Mouse (Mus musculus) thymus, adult 18-20 months (tissue): Measurements from ENCODE around the gene Scn3b.

Experiments
- DNase-seq, 2 experiments: peaks; one replicate each; pipeline ENCODE4 v3.0.0; 2022; ENCODE audit warnings: mixed read lengths in 2 of 2

Gene Scn3b

DNA sequence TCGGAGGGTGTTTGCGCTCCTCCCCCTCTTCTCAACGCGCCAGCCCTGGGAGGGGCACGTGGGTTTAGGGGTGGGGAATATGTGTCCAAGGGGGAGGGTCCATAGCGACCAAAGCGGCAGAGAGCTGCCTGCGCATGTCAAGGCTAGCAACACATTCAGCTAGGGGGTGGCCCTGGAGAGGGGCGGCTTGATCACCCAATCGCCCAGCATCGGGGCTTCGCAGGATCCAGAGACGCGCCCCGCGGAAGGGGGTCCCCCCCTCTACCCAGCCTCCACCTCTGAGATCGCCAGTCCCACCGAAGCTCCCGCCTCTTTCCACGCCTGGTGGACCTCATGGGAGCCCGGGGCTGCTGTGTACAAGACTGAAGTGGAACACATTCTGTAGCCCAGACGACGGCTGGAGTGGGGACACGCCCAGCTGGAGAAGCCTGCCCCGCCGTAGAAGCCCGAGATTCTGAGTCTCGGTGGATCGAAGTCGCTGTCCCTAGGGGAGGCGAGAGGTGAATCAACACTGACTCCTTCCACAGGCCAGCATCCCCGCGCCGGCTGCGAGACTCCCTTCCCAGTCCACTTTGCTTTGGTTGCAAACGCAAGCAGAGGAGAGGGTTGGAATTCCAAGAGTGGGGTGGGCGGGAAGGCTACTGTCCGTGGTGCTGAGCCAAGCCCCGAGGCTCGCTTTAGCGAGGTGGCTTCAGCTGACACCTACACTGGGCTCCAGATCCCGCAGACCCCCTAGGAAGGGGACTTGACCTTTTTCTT lies at the start of gene Scn3b:
Scn3b (plus strand) TSS at position 115 of the 759 bp plus-strand sequence.
- peak; percentile 3 to 5 for DNase-seq

DNA sequence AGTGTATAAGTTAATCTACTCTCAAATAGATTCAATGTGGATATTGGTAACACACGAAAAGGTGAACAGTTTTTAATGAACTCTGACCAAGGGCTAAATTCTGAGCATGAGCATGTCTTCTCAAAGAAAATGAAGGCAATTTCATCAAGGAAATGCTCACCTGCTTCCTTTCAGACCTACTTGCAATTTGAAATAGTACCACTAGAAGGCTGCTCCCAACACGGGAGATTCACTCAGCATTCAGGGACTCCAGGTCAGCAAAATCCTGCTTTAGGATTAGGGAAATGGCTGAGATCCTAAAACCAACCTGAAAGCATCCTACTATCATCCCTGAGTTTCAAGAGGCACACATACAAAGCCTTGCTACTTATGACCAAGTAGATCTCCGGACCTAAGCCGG lies 44.7 kb upstream of the Scn3b start:
- no peak for DNase-seq

GRCm38 (mm10) chr9:40227874-40228789 lies 40.9 kb upstream of the Scn3b start:
- DNase-seq, result no peak

- DNase-seq, result no peak
These were observed 40.1 kb upstream of the Scn3b start for GRCm38 (mm10) chr9:40228804-40229331.

DNA sequence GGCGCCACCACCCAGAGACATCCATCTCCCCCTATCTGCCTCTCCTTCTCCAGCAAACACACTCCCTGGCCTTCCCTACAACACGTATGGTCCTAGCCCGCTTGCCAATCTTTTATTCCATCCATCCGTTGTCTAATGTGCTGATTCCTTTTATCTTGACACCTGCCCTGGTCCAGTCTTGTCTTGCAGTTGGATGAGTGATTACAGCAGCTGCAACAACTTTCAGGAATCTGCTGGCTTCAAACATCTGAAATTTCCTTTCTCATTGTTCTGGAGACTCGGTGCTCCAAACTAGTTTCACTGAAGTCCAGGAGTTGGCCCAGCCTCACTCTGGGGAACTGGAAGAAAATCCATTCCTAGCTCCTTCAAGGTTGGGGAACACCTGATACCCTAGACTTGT lies 39.5 kb upstream of the Scn3b start:
- no peak for DNase-seq

DNA sequence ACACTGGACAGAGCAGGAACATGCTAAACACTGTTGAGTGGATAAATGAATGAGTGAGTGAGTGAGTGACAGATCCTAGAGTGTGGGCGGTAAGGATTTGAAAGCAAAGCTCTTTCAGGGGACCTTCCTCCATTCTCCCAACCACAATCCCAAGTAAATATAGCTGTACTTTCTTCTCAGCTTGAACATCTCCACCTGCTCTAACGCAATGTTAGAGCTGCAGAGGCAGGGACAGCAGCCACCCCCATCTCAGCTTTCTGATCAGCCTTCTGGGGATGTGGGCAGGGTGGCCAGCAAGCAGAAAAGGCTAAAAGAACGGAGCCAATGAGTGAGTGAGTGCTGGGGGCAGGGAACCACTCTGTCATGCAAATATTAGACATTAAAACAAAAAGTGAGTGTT lies 38.0 kb upstream of the Scn3b start:
- DNase-seq, result no peak

- no peak for DNase-seq
These were observed 34.6 kb upstream of the Scn3b start for GRCm38 (mm10) chr9:40234233-40235072.

- no peak for DNase-seq
These were observed 33.8 kb upstream of the Scn3b start for GRCm38 (mm10) chr9:40235220-40235619.

DNA sequence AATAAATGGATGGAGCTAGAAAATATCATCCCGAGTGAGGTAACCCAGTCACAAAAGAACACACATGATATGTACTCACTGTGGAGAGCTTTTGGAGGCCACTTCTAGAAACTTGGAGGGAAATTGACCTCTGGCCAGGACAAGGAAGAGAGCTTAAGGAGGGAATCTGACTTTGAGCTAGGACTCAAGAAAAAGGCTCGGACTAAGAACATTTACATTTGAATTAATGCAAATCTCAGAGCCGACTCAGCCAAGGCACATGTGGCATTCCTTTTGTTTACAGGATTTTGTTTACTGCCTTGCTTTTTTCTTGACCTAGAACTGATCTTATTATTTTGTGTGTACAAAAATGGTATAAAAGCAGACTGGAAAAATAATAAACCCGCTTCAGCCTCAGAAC lies 29.3 kb upstream of the Scn3b start:
- no peak for DNase-seq

DNA sequence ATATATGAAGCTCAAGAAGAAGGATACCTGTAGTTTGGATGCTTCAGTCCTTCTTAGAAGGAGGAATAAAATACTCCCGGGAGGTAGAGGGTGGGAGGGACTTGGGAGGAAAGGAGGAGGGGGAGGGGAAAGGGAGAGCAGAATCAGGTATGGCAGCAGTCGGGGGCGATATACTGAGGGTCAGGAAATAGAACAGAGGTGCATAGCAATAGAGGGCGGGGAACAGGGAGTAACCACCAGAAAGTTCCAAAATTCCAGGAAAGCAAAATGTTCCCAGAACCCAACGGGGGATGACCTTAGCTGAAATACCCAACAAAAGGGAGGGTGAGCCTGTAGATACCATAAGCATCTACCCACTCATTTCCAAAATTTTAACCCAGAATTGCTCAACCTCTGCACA lies 28.7 kb upstream of the Scn3b start:
- no peak for DNase-seq

DNA sequence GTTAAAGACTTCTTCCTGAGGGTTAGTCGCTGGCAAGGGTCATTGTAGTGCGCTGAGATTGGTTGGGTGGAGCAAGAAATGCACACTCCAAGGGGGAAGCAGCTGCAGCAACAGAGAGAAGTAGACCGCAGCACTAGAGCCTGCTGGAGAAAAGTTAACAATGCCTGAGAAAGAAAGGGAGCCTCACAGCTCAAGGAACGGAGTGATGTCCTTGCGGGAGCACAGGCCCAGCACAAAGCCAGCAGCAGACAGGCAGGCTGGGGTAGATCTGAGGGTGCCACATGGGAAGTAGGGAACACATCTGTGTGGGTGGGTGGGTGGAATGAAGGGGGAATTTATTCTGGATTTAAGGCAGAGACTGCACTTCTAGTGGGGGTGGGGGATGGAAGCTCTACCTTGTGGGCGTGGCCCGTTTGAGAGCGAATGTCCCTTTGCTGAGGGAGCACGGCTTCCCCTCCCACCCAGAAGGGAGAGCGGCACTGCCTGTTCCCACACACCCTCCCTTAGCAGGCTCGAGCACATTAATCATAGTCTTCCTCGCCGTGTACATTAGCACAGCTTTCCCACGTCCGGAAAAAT lies 27.7 kb upstream of the Scn3b start:
- peak in 1 of 2 experiments; percentile 3 for DNase-seq

- no peak for DNase-seq
These were observed 26.8 kb upstream of the Scn3b start for GRCm38 (mm10) chr9:40241951-40242888.

DNA sequence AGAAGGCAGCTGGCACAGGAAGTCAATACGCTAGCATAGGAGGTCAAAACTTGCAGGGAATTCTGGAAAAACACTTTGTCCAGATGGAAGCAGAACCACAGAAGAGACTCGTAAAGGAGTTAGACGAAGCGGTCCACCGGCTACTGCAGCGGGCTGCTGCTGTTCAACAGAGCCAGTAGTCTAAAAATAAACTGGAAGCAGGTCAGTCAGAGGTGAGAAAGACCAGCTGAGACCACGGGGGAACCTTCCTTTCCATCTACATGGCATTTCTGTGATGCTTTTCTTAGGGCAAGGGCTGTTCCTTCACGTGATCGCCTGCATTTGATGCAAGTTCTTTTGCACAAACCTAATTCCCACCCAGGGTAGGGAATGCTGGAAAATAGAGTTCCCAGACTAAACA lies 23.6 kb upstream of the Scn3b start:
- DNase-seq, result no peak

DNA sequence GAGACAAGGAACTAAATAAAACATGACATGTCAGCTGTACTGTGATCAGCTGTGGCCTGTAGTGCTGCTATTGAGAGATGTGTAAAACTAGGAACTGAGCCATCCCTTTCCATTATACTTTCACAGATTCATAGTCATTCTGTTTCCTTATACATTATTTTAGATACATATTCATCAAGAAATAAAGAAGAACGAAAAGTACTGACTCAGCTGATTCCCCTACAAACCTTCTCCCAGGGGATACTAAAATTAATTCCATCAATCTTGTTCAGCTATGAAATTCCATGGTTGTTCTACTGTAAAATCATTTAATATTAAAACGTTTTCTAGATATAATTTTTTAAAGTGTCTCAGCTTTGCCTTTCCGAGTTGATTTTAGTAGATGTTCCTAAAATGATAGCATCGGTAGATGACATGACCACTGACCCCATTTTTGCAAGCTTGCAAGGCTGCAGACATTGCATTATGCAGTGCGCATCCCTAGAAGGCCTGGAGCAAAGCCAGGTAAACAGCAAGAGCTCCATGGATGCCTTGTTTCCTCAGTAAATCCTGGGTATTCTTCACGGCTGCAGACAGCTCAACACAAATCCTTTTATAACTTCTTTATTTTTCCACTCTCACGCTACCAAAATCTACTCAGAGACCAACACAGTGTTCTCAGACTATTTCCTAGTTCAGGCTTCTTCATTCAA lies 22.9 kb upstream of the Scn3b start:
- DNase-seq, result no peak

DNA sequence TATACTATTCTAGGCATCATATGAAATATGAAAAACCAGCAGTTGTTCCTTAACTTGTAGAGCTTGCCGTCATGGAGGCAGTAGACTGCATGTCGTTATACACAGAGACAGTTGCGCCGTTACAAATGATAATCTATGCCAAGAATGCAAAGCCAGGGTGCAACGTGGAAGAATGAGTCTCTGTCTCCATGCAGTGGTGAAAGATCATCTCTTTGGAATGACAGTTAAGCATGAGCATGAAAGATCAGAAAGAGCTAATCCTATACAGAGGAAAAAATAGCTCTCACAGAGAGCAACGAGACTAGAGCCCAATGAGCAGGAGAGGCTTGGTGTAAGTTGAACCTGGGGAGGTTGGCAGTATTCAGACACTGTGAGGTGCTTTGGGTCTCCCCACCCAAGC lies 22.3 kb upstream of the Scn3b start:
- DNase-seq, result no peak

DNA sequence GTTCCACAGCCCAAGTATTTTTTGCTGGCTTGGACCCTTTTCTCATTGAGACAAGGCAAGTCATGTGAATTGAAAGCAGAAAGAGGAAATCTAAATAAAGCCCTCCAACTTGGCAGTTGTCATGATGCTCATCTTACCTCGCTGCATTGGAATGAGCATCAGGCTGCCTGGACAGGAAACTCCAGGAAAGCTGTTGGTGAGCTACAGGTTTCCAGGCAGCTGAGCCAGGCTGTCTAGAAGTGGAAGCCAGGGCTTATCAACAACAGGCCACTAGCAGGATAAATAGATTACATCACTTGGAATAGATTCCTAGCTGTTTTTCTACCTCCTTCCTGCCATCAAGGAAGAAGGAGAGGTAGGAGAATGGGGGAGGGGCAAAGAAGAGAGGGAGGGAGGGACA lies 19.9 kb upstream of the Scn3b start:
- no peak for DNase-seq

DNA sequence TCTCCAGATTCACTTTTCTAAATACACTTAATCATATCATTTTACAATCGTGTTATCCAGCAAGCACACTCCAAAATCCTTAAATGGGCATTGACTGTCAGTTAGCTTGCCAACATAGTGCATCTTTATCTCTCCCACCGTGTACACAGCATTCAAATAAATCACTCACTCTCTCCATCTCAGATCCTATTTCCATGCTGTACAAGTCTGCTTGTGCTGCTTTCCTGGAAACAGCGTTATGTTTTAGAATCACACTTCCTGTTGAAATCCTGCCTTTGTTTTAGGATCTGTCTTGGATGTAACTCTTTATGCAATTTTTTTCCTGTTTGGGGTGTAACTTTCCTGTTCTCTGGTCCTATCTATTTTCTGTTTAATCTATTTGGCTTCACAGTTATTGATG lies 16.6 kb upstream of the Scn3b start:
- no peak for DNase-seq

GRCm38 (mm10) chr9:40263874-40264273 lies 5.1 kb upstream of the Scn3b start:
- DNase-seq, result no peak

- DNase-seq, result no peak
These were observed 823 bp upstream of the Scn3b start for GRCm38 (mm10) chr9:40268040-40268747.

GRCm38 (mm10) chr9:40268748-40269102 lies 292 bp upstream of the Scn3b start:
- DNase-seq, result no peak
